Mouse (Mus musculus) forelimb bud, embryonic 11.5 days (tissue): ENCODE results near the gene Nr2c2ap.

Source experiments
- DNase-seq: peaks from one replicate; pipeline ENCODE4 v3.0.0-alpha.2; 2012; ENCODE audit warnings: low read depth, low spot score

The Nr2c2ap gene

GRCm38 (mm10) chr8:70118726-70119700 is 12.1 kb upstream of the Nr2c2ap start:
- no peak for DNase-seq

DNA sequence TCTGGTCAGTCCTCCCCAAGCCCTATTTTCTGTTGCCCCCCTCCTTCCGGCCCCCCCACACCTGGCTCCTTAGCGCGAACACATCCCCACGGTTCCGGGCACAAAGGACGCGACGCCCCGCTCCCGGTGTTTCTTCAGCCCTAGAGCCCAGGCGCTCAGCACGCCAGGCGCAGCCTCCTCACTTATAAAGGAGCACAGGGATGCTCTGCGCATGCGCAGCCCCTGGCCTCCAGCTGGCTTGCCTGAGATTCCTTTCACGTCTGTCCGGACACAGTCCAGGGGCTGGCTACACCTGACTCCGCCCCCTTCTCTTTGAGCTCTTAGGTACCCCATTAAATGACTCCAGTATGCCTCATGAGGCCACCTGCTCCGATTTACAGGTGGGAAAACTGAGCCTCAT is 10.5 kb upstream of the Nr2c2ap start, which contains the start of gene Ncan:
TSS of gene Ncan (minus strand) at position 207 of the 400 bp plus-strand sequence.
- peak; percentile 87 for DNase-seq

- DNase-seq: no peak
Observed at GRCm38 (mm10) chr8:70122863-70123262, 8.3 kb upstream of the Nr2c2ap start.

- no peak for DNase-seq
Observed at GRCm38 (mm10) chr8:70124992-70125391, 6.1 kb upstream of the Nr2c2ap start.

DNA sequence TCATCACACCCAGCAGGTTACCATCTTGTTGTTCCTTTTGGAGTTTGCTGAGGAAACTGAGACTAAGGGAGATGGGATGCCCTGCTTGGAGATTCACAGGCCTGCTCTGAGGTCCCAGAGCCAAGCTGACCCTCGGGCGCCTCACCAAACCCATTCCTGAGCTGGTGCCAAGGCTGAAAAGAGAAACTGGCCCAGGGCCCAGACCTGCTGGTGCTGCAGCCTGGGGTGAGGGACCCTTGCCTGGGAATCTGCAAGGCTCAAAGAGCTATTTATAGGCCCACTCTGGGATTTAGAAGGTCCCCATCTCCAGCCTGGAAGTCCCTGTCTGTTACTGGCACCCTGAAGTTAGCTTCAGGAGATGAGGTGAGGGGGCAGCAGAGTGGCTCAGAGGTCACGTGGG is 2.7 kb upstream of the Nr2c2ap start:
- DNase-seq: no peak

GRCm38 (mm10) chr8:70129309-70129952 is 1.7 kb upstream of the Nr2c2ap start:
- DNase-seq: no peak

DNA sequence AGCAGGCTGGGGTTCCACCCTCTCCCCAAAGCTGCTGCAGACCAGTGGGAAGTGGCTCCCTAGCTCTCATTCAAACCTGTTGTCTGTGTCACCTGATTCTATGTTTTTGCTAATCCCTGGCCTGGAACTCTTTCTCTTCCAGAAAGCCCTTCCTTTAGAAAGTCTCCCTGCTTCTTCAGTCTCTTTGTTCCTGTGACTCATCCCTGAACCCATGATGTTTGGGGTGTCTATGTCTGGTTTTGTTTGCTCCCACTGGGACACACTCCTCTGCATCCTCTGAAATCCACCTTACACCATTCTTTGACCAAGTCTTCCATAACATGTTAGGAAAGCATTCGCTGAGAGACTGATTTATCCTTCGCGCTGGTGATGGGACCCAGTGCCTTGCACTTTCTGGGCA is 1.1 kb upstream of the Nr2c2ap start:
- no peak for DNase-seq

DNA sequence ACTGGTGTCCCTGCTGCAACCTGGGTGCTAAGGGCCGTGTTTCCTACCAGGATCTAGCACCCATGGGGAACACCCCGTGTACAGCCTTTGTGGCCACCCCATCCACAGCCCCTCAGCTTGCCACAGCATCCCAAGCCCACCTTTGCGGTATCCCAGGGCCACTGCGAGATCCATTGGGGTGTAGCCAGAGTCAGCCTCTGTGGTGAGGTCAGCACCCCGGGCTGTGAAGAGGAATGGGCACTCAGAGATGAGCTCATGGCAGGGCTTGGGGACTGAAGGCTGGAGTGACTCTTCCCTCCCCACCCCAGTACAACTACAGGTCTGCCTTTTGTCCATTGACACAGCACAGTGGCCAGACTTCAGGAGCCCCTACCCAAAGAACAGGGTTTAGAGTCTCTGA is 3.0 kb downstream of the Nr2c2ap start:
- DNase-seq: no peak

- no peak for DNase-seq
Observed at GRCm38 (mm10) chr8:70134931-70135330, 3.8 kb downstream of the Nr2c2ap start.

- no peak for DNase-seq
Observed at GRCm38 (mm10) chr8:70136591-70136990, 5.5 kb downstream of the Nr2c2ap start.

DNA sequence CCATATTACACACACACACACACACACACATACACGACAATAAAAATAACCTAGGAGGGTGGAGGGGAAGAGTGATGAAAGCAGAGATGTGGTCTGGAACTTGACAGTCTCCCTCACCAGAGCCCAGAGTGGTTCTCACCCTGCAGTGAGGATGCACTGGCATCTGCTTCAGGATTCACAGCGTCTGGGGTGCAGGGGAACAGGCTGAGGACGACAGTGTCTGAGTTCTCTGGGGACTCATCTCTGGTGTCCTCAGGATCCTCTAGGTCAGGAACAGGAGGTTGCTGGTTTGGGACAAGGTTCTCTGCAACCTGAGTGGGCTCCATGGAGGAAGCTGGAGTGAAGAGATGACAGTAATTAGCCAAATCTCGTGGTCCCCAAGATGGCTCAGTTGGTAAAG is 6.8 kb downstream of the Nr2c2ap start:
- DNase-seq: no peak

GRCm38 (mm10) chr8:70139026-70139857 is 8.1 kb downstream of the Nr2c2ap start, which contains the start of the genes Rfxank, Borcs8 and Mef2b:
Gene Rfxank, minus strand, starts transcription at chr8:70139154.
Gene Borcs8, plus strand, starts transcription at chr8:70139499.
Gene Mef2b, plus strand, starts transcription at chr8:70139711.
- peak; percentile 100 for DNase-seq

GRCm38 (mm10) chr8:70139981-70140380 is 8.8 kb downstream of the Nr2c2ap start:
- DNase-seq: no peak

DNA sequence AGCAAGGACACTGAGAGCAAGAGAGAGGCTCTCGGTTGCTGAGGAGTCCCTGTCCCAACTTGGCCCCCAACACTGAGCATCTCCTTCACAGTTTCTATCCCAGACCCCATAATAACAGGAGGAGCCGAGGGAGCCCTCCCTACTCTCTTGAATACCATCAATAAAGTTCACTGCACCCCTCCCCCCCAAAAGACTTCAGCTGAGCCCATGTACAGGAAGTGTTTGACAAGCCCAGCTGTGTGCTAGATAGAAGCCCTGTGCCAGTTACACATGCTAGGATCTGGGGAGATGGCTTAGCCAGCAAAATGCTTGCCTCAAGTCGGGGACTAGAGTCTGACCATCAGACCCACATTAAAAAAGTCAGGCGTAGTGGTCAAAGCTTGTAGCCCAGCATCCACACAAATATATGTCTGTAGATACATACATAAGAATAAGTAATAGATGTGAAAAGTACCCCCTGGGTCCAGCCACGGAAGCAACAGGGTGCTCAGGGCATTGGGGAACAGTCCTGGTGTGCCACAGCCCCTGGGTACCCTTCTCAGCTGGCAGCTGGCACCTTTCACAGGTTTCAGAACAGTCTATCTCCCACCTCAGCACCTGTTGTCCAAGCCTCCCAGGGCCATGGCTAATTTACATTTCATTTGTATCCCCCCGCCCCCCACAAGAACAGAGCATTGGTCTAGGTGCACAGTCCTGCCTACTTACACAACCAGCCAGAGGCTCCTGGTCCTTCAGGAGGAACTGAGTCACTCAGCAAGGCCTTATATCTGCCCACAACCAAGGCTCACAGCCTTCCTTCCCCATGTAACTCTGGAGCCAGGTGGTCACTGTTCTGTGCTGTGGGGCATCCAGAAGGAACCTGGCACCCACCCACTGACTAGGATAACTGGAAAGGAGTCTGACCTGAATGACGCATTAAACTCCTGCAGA is 16.8 kb downstream of the Nr2c2ap start:
- no peak for DNase-seq

DNA sequence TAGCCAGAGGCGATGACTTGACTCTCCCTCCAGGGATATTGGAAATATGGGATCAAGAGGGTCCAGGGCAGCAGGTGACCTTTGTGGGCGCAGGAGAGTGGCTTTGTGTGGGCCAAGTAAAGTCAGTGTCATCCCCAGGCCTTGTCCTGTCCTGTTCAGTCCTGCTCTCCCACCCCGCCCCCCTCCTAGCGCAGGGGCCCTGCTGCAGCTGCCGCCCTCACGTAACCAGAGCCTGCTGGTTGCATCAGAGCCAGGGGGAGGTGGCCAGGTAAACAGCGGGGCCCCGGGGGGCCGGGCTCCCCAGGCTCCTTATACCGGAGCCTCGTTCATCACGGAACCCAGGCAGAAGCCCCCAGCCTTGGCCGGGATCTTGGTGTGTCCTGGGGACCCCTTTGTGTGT is 19.0 kb downstream of the Nr2c2ap start:
- DNase-seq: no peak

- peak; percentile 76 for DNase-seq
Observed at GRCm38 (mm10) chr8:70152537-70153257, 21.6 kb downstream of the Nr2c2ap start.

DNA sequence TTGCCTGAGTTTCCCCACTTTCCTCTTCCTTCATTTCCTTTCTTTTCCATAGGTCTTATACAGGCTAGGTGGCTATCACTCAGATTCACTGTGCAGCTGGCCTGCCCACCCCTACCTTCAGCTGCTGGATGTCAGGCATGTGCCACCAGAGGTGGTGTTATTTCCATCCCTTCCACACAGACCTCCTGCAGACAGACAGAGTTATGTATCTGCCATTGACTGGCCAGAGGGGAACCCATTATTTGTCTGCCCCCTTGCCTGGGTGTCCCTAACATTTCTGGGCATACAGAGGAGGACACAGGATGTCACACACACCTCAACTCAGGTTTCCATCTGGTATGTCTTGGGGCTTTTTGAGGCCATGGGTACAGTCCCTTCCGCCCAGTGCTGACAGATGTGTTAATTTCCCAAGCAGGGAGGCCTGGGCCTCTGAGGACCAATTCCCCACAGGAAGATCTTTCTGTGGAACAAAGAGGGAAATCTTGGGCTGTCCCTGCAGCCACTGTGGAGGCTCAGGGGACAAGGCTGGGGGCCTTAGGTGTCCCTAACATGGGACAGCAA is 26.2 kb downstream of the Nr2c2ap start:
- DNase-seq: no peak

- DNase-seq: peak; percentile 71
Observed at GRCm38 (mm10) chr8:70158069-70158853, 27.1 kb downstream of the Nr2c2ap start.

- no peak for DNase-seq
Observed at GRCm38 (mm10) chr8:70159211-70159610, 28.1 kb downstream of the Nr2c2ap start.
